7 mouse cellular contexts compared by ENCODE assay signal in genomic region chr17:46903876-46904490, GRCm38 (mm10). TPM values are rescaled to one million over a fixed set of nuclear protein-coding genes. Genes with fewer than 3 reads are reported as not detected.
DNase-seq lines count a peak whose midpoint lies in the region; ATAC-seq lines count a peak whose summit lies in the region.

No protein-coding gene starts in this region.

- 25% methylated on average over 19 of the region's 19 CpGs for WGBS in midbrain, embryonic 10.5 days

- intact Hi-C loops in left cerebral cortex, postnatal 14 days (cut with DNase I): no loop called here

- peak; percentile 57 to 77 for DNase-seq in cerebellum, postnatal 4 days (ENCODE audit: low spot score in 2 of 2)
- DNase-seq in gastrocnemius, postnatal 10 days: peak; percentile 78
- DNase-seq in hindlimb bud, embryonic 11.5 days (ENCODE audit: extremely low spot score, low read depth, low spot score): peak; percentile 57
- peak; percentile 63 to 78 for DNase-seq in left cerebral cortex, postnatal 14 days (ENCODE audit: low spot score in 2 of 2)
- DNase-seq in midbrain, embryonic 10.5 days (ENCODE audit: low spot score): peak; percentile 83
- DNase-seq in skeletal muscle tissue, adult 2 months (ENCODE audit: low read depth, low spot score): peak; percentile 59

- peak; percentile 40 for ATAC-seq in activated CD4-positive, CD25-positive, alpha-beta regulatory T cell, adult 4 months

- peaks cover 4% of the 10 kb centered on the region for H3K4me1 ChIP-seq in midbrain, embryonic 10.5 days

- no peaks in the 10 kb centered on the region for H3K36me3 ChIP-seq in midbrain, embryonic 10.5 days

- H3K27ac ChIP-seq in midbrain, embryonic 10.5 days (replicated peaks): 0 out of 2 replicates have a peak overlapping the region, but pooled peaks have one; percentile 46

- no peaks in the 10 kb centered on the region for H3K9me3 ChIP-seq in midbrain, embryonic 10.5 days (replicated peaks)

- H3K4me3 ChIP-seq in midbrain, embryonic 10.5 days: no peak overlapping the region

- H3K27me3 ChIP-seq in midbrain, embryonic 10.5 days (ENCODE audit: low read depth, poor library complexity, severe bottlenecking): no peaks in the 10 kb centered on the region

RNA-seq across cellular contexts. Expression of gene Prph2, which starts 6.3 kb away (rescaled TPM):
- not detected for polyA plus RNA-seq in activated CD4-positive, CD25-positive, alpha-beta regulatory T cell, adult 4 months (2017; shearing (Covaris generic))
- total RNA-seq in gastrocnemius, postnatal 10 days (2021): not detected
- not detected for total RNA-seq in left cerebral cortex, postnatal 14 days (2021)
- not detected in 2 replicates for polyA plus RNA-seq in midbrain, embryonic 10.5 days (2016; fragmentation: Nextera tagmentation; extraction: Ambion mirVana)

RNA-seq across cellular contexts. Expression of gene Tbcc, which starts 13.5 kb away (rescaled TPM):
- polyA plus RNA-seq in activated CD4-positive, CD25-positive, alpha-beta regulatory T cell, adult 4 months (2017; shearing (Covaris generic)): 10 to 100 TPM; 10.4 to 12.4 TPM
- 10 to 100 TPM; 15.4 to 17.7 TPM for total RNA-seq in gastrocnemius, postnatal 10 days (2021)
- 10 to 100 TPM; 33.1 to 39.8 TPM for total RNA-seq in left cerebral cortex, postnatal 14 days (2021)
- 55.9 and 57.7 TPM in 2 replicates for polyA plus RNA-seq in midbrain, embryonic 10.5 days (2016; fragmentation: Nextera tagmentation; extraction: Ambion mirVana)

RNA-seq across cellular contexts. Expression of gene Bicral, which starts 45.7 kb away (rescaled TPM):
- polyA plus RNA-seq in activated CD4-positive, CD25-positive, alpha-beta regulatory T cell, adult 4 months (2017; shearing (Covaris generic)): 1 to 10 TPM; 8.3 to 8.5 TPM
- total RNA-seq in gastrocnemius, postnatal 10 days (2021): 10 to 100 TPM in 1 of 2 experiments, 1 to 10 TPM in 1; 8.7 to 15.1 TPM
- total RNA-seq in left cerebral cortex, postnatal 14 days (2021): 10 to 100 TPM; 39.9 to 42.7 TPM
- polyA plus RNA-seq in midbrain, embryonic 10.5 days (2016; fragmentation: Nextera tagmentation; extraction: Ambion mirVana): 3.1 and 4.4 TPM in 2 replicates
